Mouse (Mus musculus) forebrain, postnatal 0 days (tissue): Measurements from ENCODE around the gene Rps8. TPM values are rescaled to one million over a fixed set of nuclear protein-coding genes. Genes with fewer than 3 reads are reported as not detected.

ENCODE experiments used
- ATAC-seq: fragments of 200-750 bp; cut with Nextera tagmentation; 2 replicates; pipeline ENCODE4 v1.8.0; 2017; ENCODE audit warnings: mild to moderate bottlenecking, moderate library complexity
- DNase-seq: peaks from one replicate; pipeline ENCODE4 v3.0.0-alpha.2; 2015
- H3K27ac ChIP-seq: fragments of 300-500 bp; sonication (generic); 2 replicates; pipeline ENCODE4 v1.5.1; 2014; ENCODE audit warnings: low read depth, mild to moderate bottlenecking, antibody characterized with exemption, low read length, moderate library complexity, mixed read lengths
- H3K27me3 ChIP-seq: fragments of 300-500 bp; sonication (generic); 2 replicates; pipeline ENCODE4 v1.6.1; 2014; ENCODE audit warnings: mild to moderate bottlenecking, low read length, mixed read lengths; ENCODE audit not compliant: insufficient read depth
- H3K36me3 ChIP-seq: fragments of 300-500 bp; sonication (generic); 2 replicates; pipeline ENCODE4 v1.6.1; 2014; ENCODE audit warnings: mild to moderate bottlenecking, moderate library complexity; ENCODE audit not compliant: insufficient read depth
- H3K4me1 ChIP-seq: fragments of 300-500 bp; sonication (generic); 2 replicates; pipeline ENCODE4 v1.6.1; 2014; ENCODE audit warnings: antibody characterized with exemption; ENCODE audit not compliant: insufficient read depth
- H3K4me2 ChIP-seq: fragments of 300-500 bp; sonication (generic); 2 replicates; pipeline ENCODE4 v1.6.1; 2014; ENCODE audit warnings: low read depth, mild to moderate bottlenecking, moderate library complexity
- H3K4me3 ChIP-seq: fragments of 300-500 bp; sonication (generic); 2 replicates; pipeline ENCODE4 v1.5.1; 2014; ENCODE audit warnings: low read depth, low read length, mixed read lengths
- H3K9ac ChIP-seq: fragments of 300-500 bp; sonication (generic); 2 replicates; pipeline ENCODE4 v1.6.1; 2014; ENCODE audit warnings: mild to moderate bottlenecking
- H3K9me3 ChIP-seq: fragments of 300-500 bp; sonication (generic); 2 replicates; pipeline ENCODE4 v1.6.1; 2016; ENCODE audit warnings: low read length
- CTCF ChIP-seq: sonication (generic); IDR thresholded peaks from 2 replicates; pipeline ENCODE4 v1.5.1; 2016; ENCODE audit warnings: antibody characterized with exemption, control low read depth, low read depth
- WGBS: fragments of 180-500 bp; shearing (Covaris S2); extraction: QIAGEN DNeasy Blood & Tissue Kit; methylation state at CpG from one replicate; pipeline ENCODE4 v1.1.7; 2014; 5-methylcytosine and 5-hydroxymethylcytosine counted together
- polyA plus RNA-seq: library from polyadenylated mRNA; unstranded; fragments of >200 nt; fragmentation: Nextera tagmentation; extraction: Ambion mirVana; gene quantifications from 2 replicates; pipeline ENCODE4 v1.2.1, GENCODE M21; 2015
- total RNA-seq: library from RNA; depleted of rRNA; stranded (reverse); fragments of >200 nt; gene quantifications from 2 replicates; pipeline ENCODE4 v1.2.3, GENCODE M21; 2014

Gene Rps8
- total and polyA plus RNA-seq, 2 experiments from 2014 or later: 481 to 784 TPM

DNA sequence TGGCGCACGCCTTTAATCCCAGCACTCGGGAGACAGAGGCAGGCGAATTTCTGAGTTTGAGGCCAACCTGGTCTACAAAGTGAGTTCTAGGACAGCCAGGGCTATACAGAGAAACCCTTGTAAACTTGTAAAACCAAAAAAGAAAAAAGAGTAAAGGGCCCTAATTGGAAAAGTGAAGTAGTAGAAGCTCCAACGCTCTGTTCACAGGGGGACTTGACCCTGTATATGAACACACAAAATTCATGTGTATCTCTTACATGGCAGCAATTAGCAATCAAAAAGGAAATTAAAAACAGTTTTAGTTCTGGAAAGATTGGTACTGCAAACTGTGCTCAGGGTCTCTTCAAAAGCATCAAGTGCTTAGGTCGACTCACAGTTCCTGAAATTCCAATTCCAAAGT, 329 bp upstream of the Rps8 start:
- Histone ChIP-seq H3K4me2 (peak overlapping the region; percentile 83), H3K4me1 (no peaks in the 10 kb centered on the region), H3K27ac (peak overlapping the region; percentile 93), H3K9ac (peak overlapping the region; percentile 97; the same call in 1 of the 2 replicates), H3K36me3 (peaks cover 28% of the 10 kb centered on the region), H3K27me3 (no peaks in the 10 kb centered on the region), H3K4me3 (peak overlapping the region; percentile 96), H3K9me3 (no peaks in the 10 kb centered on the region)
- DNase-seq (no peak), ATAC-seq (no peak)
- WGBS: 28% methylated on average over 6 of the region's 6 CpGs
- no peak for TF ChIP-seq CTCF

DNA sequence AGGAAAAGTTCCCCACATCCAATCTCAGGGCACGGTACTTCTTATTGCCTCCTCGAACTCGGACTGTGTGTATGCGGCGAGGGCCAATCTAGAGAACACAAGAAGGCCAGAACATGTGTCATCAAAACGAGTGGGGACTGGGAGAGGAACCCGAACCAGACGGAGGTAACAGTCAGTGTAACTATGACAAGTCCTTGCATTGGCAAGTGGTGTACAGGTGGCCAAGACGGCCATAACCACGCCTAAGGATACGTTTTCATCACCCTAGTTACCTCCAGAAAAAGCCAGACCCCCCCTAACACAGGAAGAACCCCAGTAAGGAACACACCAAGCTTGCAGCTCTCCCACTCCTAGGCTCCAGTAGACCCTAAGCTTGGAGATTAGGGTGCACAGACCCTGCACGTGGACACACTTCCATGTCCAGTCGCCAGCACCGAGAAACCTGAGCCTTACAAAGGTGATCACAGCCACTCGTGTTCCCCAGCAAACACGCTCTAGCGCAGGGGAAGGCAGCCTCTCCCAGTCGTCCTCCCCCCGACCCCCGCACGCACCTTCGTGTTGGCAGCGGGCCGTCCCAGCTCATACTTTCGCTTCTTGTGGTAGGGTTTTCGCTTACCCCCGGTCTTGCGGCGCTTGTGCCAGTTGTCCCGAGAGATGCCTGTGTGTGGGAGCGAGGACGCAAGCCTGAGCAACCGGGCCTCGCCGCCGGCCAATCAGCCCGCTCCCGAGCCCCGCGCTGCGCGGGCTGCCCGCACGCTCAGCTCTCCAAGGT, 837 bp downstream of the Rps8 start:
- peak overlapping the region; percentile 93 for H3K27ac ChIP-seq
- H3K4me1 ChIP-seq: no peaks in the 10 kb centered on the region
- peak overlapping the region; percentile 83 for H3K4me2 ChIP-seq
- DNase-seq (peak; percentile 34), ATAC-seq (peak; percentile 28)
- 2% methylated on average over 44 of the region's 44 CpGs for WGBS
- H3K27me3 ChIP-seq: no peaks in the 10 kb centered on the region
- H3K9me3 ChIP-seq: no peaks in the 10 kb centered on the region
- peak overlapping the region; percentile 97 for H3K9ac ChIP-seq
- H3K36me3 ChIP-seq: peaks cover 38% of the 10 kb centered on the region
- peak overlapping the region; percentile 96 for H3K4me3 ChIP-seq
- no peak for TF ChIP-seq CTCF

- Histone ChIP-seq H3K36me3 (peaks cover 49% of the 10 kb centered on the region), H3K27me3 (no peaks in the 10 kb centered on the region), H3K4me1 (no peaks in the 10 kb centered on the region), H3K27ac (no peak overlapping the region), H3K9me3 (no peaks in the 10 kb centered on the region), H3K4me3 (no peak overlapping the region), H3K9ac (no peak overlapping the region), H3K4me2 (no peak overlapping the region)
- TF ChIP-seq CTCF: no peak
- 80% methylated on average over 5 of the region's 5 CpGs for WGBS
- ATAC-seq (no peak), DNase-seq (no peak)
These were observed 3.3 kb downstream of the Rps8 start for GRCm38 (mm10) chr4:117152714-117153113.

DNA sequence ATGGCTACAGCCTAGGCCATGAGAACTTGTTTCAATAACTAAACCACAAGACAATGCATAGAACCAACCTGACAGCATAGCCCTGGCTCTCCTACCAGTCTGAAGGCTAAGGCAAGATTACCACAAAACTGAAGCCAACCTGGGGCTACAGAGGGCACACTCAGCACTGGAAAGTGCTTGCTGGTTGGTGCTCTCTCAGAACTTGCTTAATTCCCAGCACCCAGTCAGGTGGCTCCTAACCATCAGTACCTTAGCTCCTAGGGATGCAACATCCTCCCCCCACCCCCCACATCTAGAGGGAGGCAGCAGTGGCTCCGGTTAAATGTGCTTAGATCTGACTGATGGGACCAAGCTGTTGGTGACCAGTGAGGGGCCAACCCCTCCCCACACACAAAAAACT, 4.6 kb downstream of the Rps8 start:
- Histone ChIP-seq H3K9me3 (no peaks in the 10 kb centered on the region), H3K27me3 (no peaks in the 10 kb centered on the region)

DNA sequence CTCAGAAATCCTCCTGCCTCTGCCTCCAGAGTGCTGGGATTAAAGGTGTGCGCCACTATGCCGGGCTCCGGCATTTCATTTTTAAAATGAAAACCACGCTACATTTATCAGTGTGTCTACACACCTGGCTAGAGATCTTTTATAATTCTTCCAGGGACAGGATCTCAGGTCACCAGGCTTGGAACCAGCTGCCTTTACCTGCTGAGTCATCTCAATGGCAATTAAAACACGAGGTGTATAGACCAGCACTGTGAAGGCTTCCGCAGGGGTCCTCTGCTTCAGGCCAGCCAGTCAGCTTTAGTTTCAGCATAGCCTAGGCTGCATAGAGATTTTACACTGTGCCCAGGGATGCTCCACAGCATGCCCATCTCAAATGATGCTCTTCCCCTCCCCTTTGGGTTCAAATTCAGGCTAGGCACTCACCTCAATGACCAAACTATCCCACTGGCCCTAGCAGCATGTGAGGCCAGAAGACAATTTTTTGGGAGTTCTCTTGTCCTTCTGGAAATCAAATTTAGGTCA, 5.8 kb downstream of the Rps8 start:
- H3K4me2 ChIP-seq: no peak overlapping the region
- no peak overlapping the region for H3K9ac ChIP-seq
- H3K4me3 ChIP-seq: no peak overlapping the region
- no peaks in the 10 kb centered on the region for H3K4me1 ChIP-seq
- peaks cover 49% of the 10 kb centered on the region for H3K36me3 ChIP-seq
- no peaks in the 10 kb centered on the region for H3K27me3 ChIP-seq
- no peaks in the 10 kb centered on the region for H3K9me3 ChIP-seq
- TF ChIP-seq CTCF: no peak
- DNase-seq (no peak), ATAC-seq (no peak)
- no peak overlapping the region for H3K27ac ChIP-seq
- 91% methylated on average over 6 of the region's 6 CpGs for WGBS

More for the DNA sequence above, 4.6 kb downstream of the Rps8 start:
- H3K36me3 ChIP-seq: peaks cover 49% of the 10 kb centered on the region
- no peaks in the 10 kb centered on the region for H3K4me1 ChIP-seq
- DNase-seq (no peak), ATAC-seq (no peak)
- H3K27ac ChIP-seq: no peak overlapping the region
- TF ChIP-seq CTCF: no peak
- H3K4me2 ChIP-seq: no peak overlapping the region
- no peak overlapping the region for H3K4me3 ChIP-seq
- 75% methylated on average over 1 of the region's 1 CpGs for WGBS
- no peak overlapping the region for H3K9ac ChIP-seq

GRCm38 (mm10) chr4:117149291-117150211, 6.5 kb downstream of the Rps8 start:
- H3K4me3 ChIP-seq: no peak overlapping the region
- H3K27ac ChIP-seq: no peak overlapping the region
- TF ChIP-seq CTCF: peak; percentile 2; the same call in 1 of the 2 replicates
- no peaks in the 10 kb centered on the region for H3K27me3 ChIP-seq
- no peak overlapping the region for H3K4me2 ChIP-seq
- H3K9me3 ChIP-seq: no peaks in the 10 kb centered on the region
- H3K36me3 ChIP-seq: peaks cover 49% of the 10 kb centered on the region
- H3K4me1 ChIP-seq: no peaks in the 10 kb centered on the region
- DNase-seq: no peak
- ATAC-seq: no peak
- no peak overlapping the region for H3K9ac ChIP-seq
- WGBS: 74% methylated on average over 6 of the region's 6 CpGs
